Mouse (Mus musculus) yolk sac, embryonic 10.5 days (tissue): ENCODE measurements at regions not wholly inside any gene's neighbourhood (a gene's known extent, or its start where the extent isn't known, plus 50 kb on each side); places are given as distances from the start of the nearest gene placed in this dataset.

Source experiments
- DNase-seq: peaks from one replicate; pipeline ENCODE4 v3.0.0-alpha.2; 2017; ENCODE audit warnings: low spot score

DNA sequence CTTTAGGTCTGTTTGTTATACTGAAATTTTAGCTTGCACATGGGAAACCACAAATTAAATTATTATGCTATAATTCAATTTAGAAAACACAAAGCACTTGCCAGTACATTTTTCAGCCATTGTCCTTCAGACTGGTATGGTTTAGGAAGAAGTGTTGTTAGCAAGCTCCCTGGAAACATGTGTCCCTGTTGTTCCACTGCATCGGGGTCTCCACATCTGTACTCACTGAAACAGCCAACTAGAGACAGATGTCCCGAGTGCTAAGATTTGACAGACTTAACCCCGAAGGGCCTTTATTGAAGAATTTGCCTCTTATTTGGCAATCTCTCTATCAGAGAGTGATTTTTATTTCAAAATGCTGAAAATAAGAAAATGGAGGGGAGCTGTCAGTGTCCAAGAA lies 362.6 kb downstream of the Rfpl4b start:
- no peak for DNase-seq

DNA sequence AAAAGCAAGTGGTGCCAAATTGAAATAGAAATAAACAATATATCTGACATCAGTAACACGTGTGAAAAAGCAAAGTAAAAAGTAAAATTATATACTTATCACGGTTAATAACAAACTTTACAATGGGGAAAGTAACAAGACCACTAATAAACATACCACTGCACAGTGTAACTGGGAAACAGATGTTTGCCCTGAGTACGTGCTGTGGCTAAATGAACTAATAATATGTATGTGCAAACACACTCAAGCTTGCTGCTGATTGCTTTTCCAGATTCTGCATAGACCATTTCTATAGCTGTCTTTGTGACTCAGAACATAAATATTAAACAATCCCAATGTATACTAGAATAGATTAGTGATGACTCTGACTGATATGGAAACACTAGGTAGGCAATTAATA lies 363.2 kb downstream of the Rfpl4b start:
- no peak for DNase-seq

DNA sequence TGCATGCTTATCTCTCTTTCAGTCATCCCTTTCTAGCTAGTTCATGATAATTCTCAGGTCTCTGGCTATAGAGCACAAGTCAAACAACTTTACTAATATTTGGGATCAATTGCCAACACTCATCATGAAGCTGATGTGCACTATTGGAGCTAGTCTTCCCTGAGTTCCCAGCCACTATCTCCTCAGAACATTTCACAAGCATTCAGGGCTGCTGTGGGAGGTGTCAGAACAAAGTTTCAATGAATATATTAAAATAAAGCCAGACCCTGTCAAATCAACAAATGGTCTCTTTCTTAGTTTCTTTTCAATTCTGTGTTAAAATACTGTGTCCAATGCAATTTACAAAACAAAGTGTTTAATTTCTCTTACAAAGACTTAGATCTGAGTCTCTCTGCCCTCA lies 364.8 kb downstream of the Rfpl4b start:
- no peak for DNase-seq

DNA sequence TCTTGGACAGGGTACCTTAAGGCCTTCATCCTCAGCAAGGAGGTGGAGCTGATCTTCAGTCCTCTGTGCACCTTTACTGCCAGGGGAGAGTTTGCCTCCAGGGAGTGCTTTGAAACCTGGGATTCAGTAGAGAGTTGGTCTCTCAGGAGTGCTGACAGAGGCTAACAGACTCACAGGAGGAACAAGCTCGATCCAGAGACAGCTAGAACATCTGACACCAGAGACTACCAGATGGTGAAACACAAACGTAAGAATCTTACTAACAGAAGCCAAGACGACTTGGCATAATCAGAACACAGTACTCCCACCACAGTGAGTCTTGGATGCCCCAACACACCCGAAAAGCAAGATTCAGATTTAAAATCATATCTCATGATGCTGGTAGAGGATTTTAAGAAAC lies 372.3 kb downstream of the Rfpl4b start:
- DNase-seq: no peak

DNA sequence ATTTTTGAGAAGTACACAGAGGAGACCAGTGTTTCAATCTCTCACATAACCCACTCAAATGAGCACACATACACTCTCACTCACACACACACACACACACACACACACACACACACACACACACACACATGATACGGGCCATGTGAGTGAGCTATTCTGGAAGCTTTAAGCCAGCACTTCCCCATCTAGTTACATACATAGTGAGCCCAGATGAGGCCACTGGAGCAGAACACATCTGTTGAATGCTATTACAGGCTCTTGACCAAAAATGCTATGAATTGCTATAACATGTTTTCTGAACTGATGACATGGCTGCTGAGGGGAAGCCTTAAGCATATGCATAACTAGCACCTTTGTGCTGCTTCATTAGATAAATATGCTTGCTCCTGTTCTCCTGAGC lies 373.9 kb downstream of the Rfpl4b start:
- DNase-seq: no peak

DNA sequence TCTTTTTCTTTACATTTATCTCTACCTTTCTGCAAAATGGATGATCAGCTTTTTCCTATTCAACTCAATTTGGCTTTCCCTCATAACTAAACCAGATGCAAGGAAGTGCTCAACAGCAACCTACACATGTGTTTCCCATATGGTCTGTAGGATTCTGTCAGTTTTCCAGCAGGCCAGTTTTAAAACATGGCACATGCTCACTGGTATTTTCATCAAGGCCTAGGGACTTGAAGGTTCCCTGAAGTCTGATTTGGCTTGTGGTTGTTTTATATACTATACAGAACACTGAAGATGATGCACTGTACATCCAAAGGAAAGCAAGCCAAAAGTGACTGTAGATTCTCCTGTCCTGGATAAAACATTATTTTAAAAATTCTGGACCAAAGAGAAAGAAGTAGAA lies 374.3 kb downstream of the Rfpl4b start:
- DNase-seq: no peak

DNA sequence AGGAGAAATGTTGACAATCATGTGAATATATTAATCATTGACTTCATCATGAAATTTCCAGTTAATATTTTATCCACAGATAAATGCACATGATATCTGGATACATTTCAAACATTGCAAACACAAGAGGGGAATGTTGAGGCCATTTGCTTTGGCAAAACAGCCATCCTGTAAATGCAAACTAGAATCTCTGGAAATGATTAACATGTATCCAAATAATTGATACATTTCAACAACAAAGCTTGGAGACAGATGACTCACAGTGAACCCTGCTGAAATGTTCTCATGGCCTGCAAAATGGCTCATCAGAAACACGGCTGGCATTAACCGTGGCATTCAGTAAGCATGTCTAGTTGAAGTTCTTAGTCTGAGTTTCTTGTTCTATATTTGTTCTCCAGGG lies 382.3 kb downstream of the Rfpl4b start:
- DNase-seq: no peak

DNA sequence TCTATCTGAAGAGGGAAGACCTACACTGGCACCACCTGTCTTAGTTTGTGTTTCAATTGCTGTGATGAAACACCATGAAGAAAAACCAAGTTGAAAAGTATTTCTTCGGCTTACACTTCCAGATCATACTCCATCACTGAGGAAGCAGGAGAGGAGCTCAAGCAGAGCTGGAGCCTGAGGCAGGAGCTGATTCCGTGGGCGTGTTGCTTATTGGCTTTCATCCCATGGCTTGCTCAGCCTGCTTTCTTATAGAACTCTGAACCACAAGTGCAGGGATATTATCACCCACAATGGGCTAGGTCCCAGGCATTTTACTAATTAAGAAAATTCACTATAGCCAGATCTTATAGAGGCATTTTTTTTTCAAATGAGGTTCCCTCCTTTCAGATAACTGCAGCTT lies 384.7 kb downstream of the Rfpl4b start:
- no peak for DNase-seq

DNA sequence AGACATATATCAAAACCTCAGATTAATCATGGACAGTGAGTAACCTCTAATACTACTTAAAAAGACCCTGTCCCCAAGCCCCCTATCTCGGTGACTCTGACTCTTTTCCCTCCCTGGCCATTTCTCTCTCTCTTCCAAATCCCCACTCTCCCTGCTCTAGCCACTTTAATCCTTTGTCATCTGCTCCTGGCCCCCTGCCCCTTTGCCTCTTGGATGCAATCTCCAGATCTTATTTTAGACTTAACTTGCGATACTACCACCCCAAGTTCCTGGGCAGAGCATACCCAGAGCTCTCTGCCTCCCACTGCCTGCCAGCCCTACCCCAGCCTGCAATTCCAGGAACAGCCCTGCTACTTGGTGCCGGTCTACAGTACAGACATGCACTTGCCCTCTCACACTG lies 400.0 kb downstream of the Rfpl4b start:
- no peak for DNase-seq

DNA sequence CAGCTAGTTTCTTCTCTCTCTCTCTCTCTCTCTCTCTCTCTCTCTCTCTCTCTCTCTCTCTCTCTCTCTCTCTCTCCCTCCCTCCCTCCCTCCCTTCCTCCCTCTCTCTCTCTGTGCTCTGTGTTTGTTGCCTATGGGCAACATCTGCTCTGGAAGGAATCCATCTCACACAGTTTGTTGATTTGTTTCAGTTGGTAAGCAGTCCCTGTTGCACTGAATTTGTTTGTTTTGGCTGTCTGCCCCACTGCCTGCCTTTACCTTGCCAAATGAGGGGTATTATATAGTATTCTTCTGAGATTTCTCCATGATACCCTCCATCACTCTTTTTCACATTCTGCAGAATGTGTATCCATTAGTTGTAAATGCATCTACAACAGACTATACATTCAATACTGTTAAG lies 401.8 kb downstream of the Rfpl4b start:
- no peak for DNase-seq

DNA sequence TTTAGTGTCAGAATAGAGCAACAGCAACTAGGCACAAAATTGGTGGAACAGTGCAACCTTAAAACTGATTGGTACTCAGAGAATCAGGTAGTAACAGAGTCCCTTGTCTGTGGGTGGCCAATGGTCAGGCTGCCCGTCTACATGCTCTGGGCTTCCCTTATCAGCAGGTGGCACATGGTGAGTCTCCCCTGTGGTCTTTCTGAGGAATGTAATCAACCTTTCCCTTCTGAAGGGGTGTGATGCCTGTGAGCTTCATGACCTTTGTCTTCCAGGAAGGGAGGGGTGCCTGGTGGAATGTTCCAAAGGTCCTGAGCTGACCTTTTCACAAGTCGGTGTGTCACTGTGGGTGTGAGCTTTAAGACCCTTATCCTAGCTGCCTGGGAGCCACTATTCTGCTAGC lies 438.4 kb downstream of the Rfpl4b start:
- DNase-seq: peak; percentile 74

DNA sequence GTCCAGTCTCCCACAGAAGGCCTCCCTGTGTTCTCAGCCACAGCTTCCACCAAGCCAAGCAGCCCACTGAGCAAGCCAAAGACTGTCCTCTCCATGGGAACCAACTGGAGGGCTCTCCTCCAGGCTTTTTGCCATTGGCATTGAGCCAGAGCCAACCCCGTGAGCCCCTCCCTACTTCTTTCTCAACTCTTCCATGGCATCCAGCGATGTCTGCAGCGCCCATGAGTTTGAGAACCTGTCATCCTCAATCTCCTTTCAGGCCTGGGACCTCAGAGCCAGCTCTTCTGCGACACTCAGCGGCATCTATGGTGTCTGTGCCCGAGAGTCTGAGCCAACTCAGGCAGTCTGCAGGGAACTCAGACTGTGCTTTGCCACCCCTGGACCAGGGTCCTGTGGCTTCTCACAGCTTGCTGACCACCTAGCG lies 439.7 kb downstream of the Rfpl4b start:
- no peak for DNase-seq

DNA sequence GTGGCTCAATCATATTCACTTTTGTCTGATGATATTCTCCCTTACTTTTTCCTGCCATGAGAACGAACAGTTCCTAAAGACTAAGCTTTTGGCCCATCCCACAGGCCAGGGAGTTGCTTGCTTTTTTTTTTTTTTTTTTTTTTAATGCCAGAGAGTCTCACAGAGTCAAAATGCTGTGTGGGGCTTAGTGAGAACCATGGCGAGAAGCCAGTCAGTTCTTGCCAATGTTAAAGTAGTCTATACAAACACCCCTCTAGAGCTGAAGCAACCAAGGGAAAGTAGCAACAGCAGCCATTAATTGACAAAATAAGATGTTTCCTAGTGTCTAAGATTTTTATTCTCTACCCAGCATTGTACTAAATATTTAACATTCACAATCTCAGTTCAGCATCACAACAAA lies 441.2 kb downstream of the Rfpl4b start:
- DNase-seq: no peak

DNA sequence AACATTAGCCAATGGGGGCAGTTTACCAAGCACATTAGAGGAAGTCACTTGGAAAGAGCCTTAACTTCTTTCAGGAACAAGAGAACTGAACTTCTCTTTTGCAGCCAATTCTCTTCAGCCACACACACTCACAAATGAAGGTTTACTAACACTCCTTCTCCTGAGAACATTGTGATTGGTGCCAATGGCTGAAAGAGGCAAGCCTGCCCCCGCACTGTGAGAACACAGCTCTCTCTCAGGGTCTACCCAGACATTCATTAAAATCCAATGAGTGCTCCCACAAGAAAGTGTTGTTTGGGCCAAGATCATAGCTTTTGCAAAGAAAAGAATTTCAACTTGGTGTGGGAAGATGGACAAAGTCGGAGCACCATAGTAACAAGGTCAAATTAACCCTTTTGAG lies 454.8 kb downstream of the Rfpl4b start:
- DNase-seq: no peak

DNA sequence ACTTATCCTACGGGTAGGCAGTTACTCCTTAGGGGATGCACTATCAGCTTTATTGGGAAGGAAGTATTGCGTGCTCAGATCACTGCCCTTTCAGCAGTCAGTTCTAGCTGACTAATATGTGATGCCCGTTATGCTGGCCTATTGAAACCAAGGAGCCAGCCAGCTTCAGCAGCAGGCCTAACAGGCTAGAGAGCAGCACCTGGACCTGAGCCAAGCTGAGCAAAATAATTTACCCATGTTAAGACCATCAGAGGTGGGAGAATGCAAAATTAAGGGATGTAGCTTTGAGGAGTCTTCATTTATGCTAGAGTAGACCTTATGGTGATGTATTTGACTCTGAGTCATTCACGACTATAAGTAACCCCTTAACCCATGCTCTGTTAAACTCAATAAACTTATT lies 456.7 kb downstream of the Rfpl4b start:
- no peak for DNase-seq

DNA sequence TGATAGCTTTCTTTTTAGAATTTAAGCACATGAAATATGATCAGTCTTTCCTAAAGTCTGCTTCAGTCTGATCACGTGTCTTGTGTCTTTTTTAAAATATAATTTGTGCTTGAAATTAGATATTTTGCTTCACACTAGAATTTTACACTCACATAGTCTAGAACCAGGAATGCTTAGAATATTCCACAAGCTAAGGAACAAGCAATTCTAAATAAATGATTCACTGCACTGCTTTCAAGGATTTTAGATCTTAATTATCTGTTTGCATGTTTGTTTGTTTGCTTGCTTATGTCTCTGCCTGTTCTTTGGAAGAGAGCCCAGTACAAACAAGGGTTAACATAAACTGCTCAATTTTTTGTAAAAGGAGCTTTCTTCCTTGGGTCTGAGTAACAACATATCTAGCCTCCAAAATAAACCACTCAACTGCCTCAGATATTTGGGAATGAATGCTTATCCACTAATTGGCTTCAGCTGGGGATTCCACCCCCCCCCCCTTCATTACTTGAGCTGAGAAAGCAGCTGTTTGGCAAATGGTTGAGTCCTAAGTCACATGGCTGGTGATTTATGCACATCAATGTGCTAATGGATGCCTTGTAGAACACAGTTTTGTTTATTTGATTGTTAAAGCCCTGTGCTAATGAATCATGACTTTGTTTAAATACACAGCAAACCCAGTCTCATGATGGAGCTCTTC lies 463.9 kb downstream of the Rfpl4b start:
- no peak for DNase-seq

DNA sequence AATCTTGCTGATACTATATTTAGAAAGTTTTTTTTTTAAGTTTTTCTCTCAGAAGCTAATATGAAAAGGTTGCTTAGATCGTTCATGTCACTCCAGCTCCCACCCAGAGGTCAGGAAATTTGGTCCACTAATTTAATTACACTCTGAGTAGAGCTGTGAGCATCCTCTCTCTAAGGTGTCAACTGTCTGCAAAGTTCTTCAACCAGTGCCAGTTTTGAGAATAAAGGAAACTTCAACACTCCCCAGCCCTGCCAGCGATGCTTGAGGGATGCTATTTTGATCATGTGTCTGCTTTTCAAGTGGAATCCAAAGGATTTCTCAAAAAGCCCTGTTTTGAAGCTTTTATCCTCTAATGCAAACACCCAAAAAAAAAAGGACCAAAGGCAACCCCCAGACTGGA lies 467.6 kb downstream of the Rfpl4b start:
- no peak for DNase-seq

DNA sequence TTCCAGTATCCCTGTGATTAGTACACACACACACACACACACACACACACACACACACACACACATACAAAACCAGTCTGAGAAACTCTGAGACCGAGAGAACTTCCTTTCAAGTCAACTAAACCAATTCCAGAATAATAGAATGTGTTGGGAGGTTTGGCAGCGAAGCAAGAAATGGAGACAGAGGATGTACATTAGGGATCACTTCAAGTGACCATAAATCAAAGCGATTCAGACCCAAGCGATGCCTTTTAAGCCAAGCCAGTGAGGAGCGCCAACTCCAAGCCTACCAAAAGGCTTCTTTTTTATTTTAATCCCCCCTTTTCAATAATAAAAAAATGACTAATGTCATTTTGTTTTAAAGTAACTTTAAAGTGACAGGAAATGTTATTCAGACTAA lies 468.1 kb downstream of the Rfpl4b start:
- no peak for DNase-seq

DNA sequence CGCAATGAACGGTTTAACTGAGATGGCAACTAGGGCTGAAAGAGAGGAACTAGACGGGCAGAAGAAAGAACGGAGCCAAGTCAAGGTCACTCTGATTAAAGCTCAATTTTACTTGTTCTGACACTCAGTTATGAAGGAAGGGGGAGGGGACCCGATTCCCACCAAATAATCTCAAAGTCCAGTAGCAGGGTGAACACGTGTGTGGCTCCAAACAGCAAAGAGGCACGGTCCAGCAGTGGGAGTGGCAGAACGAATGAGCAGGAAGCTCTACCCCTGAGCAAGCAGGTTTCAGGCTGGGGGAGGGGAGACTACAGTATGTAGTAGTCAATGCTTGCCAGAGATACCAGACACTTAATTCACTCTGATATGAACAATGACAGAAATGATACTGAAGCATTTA lies 474.6 kb downstream of the Rfpl4b start:
- DNase-seq: peak; percentile 26

DNA sequence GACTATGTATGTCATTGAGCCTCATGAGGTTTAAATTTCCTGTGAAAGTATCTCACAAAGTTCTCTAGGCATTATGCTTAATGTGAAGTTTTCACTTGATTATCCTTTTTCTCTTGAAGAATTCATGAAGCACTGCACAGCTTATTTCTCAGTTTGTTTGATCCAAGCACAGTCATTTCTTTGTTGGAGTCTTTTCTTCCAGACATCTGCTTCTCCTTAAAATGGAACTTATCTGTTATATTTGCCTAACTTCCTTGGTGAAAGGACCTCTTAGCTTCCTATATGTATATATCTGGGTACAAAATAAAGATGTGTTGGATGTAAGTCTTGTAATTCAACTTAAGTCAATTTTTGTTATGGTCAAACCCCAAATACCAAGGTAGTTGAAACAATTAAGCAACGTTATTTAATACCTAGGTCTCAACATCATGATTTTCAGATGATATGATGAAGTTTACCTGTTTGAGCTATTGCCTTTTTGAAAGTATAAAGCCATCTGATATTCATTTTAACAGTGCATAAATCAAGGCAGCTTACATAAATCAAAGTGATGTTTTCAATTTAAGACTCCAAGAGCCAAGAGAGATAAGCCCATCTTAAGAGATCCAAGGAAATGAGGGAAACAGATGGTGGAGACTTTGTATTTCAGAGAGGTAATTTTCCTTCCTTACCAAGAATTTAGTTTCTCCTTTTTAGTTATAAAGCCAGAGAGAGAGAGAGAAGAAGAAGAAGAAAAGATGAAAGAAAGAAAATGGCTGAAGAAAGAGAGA lies 481.0 kb downstream of the Rfpl4b start:
- no peak for DNase-seq

DNA sequence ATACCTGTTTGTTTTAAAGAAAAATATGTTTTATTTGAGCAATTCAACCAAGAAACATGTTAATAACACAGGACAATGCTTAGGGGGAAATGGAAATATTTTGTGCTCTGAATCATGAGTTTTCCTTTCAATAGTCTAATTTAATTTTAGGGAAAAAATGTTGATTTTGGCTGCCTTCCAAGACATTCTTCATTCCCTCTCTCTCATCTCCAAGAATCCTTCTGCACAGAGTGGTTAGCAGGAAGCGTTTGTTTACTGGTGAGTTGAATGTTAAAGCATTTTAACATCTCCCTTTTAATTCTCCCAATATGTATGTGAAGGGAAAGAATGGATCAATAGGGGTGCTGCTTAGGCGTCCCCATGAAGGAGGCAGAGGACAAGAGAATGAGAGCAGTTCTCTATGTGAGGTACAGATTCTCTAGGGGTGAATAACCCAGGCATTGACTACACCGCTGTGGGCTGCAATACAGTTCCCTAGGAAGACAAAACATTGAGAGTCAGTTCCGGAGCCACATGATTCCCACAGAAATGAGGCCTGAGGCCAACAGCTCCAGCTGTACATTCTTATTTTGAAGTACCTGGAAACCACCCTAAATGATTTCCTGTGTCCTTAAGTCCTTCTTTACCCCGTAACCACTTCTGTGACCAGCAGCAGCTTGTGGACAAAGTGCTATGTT lies 512.7 kb downstream of the Rfpl4b start:
- DNase-seq: no peak

DNA sequence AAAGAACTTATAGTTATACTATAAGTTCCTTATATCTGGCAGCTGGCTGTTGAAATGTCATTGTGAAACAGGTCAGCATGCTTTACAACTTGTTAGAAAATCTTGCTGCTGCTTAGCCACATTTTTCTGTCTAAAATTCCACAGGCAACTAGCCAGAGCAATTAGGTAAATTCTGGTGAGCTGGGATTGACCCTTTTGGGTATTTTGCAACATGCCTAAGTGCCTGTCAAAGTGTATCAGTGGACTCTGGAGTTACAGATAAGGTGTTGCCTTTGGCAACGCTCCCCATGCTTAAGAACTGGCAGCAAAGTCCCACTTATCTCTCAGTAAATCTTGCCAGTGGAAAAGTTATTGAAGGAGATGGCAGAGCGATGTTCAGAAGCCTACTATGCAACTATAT lies 525.9 kb downstream of the Rfpl4b start:
- DNase-seq: no peak

DNA sequence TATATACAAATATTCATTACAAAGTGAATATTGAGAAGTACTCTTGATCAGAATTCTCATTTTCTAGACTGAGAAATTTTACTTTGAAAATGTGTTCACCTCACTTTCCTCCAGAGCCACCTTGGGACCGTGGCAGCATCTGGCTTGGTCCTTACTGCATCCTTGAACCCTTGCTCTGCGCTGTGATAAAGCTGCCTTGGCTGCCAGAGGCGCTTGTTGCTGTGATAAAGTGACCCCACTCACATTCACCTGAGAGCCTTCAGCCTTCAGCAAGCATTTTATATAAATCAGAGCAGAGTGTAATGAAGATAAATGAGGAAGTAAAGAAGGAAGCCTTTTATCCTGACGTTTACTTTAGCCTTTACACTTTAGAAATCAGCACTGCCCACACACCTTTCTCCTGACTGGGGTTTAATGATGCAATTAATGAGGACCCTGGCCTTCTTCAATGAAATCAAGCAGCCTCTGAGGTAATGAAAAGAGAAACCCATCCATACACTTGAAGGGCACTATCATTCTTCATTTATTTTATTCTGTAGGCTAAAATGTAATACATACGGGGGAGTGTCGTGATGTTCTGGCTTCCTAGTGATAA lies 532.8 kb downstream of the Rfpl4b start:
- no peak for DNase-seq
